Mouse (Mus musculus) duodenum, adult 2 months (tissue): Measurements from ENCODE around the gene B3gnt7. TPM values are rescaled to one million over a fixed set of nuclear protein-coding genes. Genes with fewer than 3 reads are reported as not detected.

Experiments
- polyA plus RNA-seq: library from polyadenylated mRNA; depleted of rRNA; stranded (reverse); fragments of >200 nt; gene quantifications from 2 replicates; pipeline ENCODE4 v1.2.3, GENCODE M21; 2012; ENCODE audit warnings: low replicate concordance; rRNA removed

The B3gnt7 gene
- polyA plus RNA-seq, result 29.0 and 82.3 TPM in 2 replicates

GRCm38 (mm10) chr1:86302532-86302931, at the start of gene B3gnt7:
Gene B3gnt7 (plus strand): TSS chr1:86302832.

Other genes starting within 250 kb of the B3gnt7 start
- 12.0 and 13.5 TPM in 2 replicates for gene Psmd1, start 238.4 kb upstream of the B3gnt7 start, polyA plus RNA-seq
- 0.94 and 1.7 TPM in 2 replicates for gene Htr2b, start 190.9 kb upstream of the B3gnt7 start, polyA plus RNA-seq
- 0.33 TPM in 1 of 2 replicates, not detected in the other for gene Gm21972, start 169.2 kb upstream of the B3gnt7 start, polyA plus RNA-seq
- 1.00 and 1.8 TPM in 2 replicates for gene Armc9, start 148.1 kb upstream of the B3gnt7 start, polyA plus RNA-seq
- 4.2 and 4.9 TPM in 2 replicates for gene Ncl, start 56.6 kb downstream of the B3gnt7 start, polyA plus RNA-seq
- gene Nmur1, start 123.4 kb downstream of the B3gnt7 start, polyA plus RNA-seq, result 6.0 and 8.6 TPM in 2 replicates
- 0.13 TPM in 1 of 2 replicates, not detected in the other for gene Tex44, start 123.5 kb downstream of the B3gnt7 start, polyA plus RNA-seq
- gene Ptma, start 223.9 kb downstream of the B3gnt7 start, polyA plus RNA-seq, result 900 and 1,067 TPM in 2 replicates